Mouse (Mus musculus) kidney, postnatal 14 days (tissue): Measurements from ENCODE around the gene Phyhd1.

Experiments used
- DNase-seq: peaks from one replicate; pipeline ENCODE4 v3.0.0; 2022; ENCODE audit warnings: mixed read lengths

The Phyhd1 gene

DNA sequence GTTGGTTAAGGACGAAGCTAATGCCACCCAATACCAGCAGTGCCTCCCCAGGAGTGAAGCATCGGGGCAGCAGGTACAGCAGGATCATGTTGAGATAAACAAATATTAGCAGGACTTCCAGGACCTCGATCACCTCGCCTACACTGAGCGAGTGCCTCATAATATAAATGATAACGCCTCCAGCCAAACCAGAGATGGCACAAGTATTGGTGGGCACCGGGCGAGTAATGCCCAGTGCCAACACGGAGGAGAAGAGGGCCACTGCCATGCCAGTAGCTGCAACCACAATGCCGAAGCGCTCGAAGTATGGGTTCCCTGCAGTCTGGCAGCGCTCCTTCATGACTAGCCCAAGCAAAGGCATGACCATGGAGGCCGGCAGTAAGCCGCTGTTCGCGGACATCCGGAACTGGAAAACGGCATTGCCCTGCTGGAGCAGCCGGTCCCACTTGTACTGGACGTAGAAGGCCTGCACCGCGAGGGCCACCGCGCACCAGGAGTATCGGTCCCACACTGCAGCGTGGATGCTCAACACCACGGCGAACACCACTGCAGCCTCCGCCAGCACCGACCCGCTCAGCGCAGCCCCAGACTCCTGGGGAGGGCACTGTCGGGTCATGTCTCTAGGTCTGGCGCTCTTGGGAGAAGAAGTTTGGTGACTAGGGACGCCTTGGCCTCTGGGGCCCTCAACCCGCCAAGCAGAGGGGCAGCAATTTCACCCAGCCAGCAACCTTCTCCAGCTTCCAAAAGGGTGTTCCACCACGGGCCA lies 19.6 kb downstream of the Phyhd1 start:
- DNase-seq, result no peak

DNA sequence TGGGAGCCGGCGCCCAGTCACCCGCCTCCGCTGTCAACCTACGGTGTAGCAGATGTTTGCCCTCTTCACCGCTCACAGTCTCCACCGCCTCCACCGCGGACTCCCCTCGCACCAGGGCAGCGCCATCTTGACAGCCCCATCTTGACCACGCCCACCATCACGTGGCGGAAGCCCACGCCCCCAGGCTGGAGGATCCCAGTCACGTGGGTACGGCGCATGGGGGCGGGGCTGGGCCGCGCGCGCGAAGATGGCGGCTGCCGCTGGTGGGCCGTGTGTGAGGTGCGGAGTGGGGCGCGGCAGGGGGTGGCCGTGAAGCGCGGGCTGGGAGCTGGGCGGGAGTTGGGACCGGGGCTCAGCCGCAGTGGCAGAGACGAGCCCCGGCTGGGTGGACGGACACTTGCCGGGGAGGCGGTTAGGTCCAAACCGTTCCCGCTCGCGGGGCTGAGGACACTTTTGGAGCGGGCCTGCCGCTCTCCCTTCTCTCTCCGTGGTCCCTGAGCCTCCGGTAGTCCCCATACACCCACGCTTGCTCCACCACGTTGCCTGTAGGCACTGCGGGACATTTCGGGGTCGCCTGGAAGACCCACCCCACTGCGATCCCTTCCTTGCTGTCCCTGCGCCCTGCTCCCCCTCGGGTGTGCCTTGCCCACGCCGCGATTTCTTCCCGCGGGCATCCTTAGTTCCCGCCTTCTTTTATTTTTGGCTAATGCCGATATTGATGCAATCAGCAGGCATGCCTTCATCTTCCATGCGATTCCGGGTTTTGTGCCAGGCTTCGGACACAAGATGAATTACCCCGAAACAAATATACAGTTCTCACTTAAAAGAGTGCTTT lies 20.4 kb downstream of the Phyhd1 start, which contains the start of the genes Dolk and Nup188:
Dolk (minus strand) TSS at position 143 of the 835 bp plus-strand sequence.
Nup188 (plus strand) TSS at position 206 of the 835 bp plus-strand sequence.
- DNase-seq, result peak; percentile 98

DNA sequence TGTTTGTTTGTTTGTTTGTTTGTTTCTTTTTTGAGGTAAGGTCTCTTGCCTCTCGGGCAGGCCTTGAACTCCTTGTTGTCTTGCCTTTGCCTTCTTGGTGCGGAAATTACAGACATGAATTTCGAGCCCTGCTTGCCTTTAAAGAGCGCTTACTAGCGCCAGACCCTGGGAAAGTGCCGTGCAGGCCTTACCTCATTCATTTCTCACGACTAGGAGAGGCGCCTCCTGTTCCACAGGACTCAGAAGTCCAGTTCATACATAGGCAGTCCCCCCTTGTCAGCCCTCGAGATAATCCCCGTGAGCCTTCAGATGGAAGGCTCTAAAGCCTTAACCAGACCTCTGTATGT lies 21.0 kb downstream of the Phyhd1 start:
- peak; percentile 24 for DNase-seq

DNA sequence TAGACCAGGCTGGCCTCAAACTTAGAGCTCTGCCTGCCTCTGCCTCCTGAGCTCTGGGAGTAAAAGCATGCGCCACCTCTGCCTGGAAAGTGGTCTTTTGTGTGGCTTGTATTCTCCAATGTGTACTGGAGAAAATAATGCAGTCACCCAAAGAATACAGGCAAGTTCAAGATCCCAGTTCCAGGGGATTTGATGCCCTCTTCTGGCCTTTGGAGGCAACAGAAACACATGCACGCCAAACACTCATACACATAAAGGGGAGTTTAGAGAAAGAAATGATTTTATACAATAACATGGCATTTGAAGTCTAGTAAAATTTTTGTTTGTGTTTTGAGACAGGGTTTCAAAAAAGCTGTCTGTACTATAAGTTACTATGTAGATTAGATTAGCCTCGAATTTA lies 33.5 kb downstream of the Phyhd1 start:
- DNase-seq, result no peak

DNA sequence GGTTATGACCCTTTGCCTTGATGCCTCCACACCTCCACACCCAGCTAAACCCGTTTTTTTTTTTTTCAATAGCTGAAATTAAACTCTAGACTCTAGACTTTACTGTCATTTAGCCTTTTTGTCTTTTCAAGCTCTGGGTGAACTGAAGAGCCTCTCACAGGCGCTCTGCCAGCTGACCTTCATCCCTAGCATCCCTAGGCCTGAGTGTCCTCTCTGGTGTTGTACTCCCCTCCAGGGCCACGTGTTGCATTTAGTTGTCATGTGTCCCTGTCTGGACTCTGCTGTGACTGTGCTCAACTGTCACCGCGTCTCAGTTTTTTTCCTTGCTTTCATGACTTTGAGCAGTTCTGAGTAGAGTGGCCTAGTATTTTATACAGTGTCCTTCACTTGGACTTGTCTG lies 34.0 kb downstream of the Phyhd1 start:
- no peak for DNase-seq

DNA sequence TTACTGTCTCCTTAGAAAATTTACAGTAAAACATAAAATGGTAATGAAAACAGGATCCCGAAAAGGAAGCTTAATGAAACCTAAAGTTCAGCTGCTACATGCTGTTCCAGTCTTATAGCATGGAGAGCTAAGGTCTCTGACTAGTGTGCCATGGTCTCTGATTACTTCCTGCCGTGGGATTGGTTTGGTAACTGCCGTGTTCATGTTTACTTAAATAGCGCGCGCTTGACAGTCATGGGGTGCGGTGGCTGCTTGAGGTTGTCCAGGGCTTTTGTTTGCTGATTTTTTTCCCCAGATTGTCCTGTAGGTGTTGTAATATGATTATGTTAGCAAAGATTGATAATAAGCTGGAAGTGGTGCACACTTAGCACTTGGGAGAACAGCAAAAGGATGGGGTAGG lies 40.1 kb downstream of the Phyhd1 start:
- DNase-seq, result no peak

DNA sequence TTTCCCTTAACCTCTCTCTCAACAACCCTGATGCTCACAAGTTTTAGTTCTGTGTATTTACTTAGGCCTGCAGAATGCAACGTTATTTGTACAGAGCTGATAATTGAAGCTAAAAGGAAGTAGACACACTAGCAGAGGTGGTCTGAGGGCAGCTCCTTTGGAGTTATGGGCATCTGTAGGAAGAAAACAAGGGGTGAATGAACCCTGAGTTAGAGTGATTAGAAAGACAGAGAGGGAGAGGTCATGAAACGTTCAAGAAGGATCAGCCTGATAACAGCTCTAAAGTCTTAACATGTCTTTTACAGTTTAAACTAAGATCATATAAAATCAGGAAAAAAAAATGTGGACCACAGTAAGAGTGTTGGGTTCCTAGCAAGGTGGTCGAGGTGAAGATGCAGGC lies 43.3 kb downstream of the Phyhd1 start:
- DNase-seq, result no peak

DNA sequence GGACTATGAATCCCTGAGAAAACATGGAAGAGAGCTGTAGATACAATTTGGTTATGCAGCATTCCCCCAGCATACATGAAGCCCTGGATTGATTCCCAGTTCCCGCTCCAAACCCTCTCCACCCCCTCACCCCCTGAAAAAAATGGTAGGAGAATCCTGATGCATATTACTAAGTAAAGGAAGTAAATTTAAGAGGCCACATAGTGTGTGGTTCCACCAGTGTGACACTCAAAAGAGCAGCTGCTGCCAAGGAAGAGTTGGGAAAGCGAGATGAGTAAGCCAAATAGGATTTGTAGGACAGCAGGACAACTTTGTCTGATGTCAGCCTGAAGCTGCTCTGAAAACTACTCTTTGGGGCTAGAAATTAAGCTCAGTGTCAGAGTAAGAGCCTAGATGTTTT lies 45.5 kb downstream of the Phyhd1 start:
- no peak for DNase-seq

DNA sequence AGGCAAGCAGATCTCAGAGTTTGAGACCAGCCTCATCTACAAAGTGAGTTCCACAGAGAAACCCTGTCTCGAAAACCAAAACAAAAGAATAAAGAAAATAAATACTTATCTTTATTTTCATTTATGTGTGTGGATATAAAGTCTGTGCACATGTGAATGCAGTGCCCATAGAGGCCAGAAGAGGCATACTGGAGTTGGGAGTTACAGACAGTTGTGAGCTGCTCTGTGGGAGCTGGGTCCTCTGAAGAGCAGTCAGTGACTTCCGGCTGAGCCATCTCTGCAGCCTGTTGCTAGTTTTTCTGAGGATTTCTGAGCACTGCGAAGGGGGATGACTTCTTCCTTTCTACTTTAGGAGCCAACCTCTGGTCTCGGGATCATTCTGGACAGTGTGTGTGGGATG lies 50.1 kb downstream of the Phyhd1 start:
- no peak for DNase-seq

DNA sequence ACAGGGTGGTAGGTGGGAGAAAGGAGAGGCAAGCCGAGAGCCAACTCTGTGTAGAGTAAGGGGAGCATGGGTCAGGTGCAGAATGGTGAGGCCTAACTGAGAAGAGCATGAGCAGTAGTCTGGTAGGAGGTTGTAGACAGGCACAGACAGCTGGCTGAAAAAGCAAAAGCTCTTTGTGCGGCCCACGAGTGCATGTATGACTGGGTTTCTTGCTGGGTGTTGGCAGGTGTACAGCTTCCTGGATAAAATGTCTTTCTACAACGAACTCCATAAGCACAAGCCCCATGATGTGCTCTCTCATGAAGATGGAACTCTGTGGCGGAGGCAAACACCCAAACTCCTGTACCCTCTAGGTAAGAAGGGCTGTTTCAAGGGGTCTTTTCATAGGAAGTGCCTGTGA lies 51.0 kb downstream of the Phyhd1 start:
- no peak for DNase-seq

DNA sequence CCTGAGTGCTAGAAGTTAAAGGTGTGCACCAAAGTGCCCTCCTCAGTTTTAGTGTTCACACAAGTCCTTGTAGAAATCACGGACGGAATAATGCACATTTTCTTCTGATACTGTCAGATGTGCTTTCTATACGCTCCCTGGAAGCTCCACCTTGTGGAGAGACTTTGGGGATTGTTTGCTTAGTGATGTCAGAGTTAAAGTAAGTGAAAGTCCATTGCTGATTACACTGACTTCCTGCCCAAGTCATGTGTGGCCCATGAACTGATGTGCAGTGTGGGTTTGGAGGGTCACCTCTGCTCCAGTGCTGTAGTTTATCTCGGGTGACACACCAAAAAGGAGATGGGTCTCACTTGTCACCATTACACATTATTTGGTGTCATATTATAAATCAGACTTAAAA lies 53.3 kb downstream of the Phyhd1 start:
- DNase-seq, result no peak

DNA sequence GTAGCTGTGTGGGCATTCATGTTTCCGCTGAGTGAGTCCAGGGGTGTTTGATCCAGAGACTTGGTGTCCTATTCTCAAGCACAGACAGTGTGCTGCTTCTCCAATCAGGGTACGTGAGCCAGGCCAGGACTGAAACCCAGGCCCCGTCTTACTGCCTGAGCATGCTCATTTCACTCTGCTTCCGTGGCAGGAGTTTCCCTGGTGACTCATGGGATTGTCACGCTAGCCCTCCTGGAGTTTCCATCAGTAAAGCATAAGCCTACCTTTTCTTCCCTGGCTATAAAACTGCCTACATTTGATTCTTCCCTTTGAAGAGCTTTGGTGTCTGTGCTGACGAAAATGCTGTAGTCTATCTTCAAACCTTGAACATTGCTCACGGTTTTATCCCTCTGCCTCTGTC lies 57.1 kb downstream of the Phyhd1 start:
- DNase-seq, result no peak

DNA sequence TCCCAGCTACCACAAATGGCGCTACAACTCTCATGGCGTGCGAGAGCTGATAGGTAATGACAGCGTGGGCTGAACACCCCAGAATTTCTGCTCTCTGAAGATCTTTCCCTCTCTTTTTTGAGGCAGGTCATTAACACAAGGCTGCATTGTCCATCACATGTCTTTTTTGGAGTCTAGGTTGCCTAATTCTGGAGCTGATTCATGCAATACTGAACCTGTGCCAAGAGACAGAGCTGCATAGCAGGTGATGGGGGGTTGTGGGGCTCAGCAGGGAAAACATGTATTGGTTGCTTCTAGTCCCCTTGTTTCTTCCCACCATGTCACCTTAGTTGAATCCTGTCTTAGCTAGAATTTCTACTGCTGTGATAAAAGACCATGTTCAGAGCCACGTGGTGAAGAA lies 59.3 kb downstream of the Phyhd1 start:
- no peak for DNase-seq

DNA sequence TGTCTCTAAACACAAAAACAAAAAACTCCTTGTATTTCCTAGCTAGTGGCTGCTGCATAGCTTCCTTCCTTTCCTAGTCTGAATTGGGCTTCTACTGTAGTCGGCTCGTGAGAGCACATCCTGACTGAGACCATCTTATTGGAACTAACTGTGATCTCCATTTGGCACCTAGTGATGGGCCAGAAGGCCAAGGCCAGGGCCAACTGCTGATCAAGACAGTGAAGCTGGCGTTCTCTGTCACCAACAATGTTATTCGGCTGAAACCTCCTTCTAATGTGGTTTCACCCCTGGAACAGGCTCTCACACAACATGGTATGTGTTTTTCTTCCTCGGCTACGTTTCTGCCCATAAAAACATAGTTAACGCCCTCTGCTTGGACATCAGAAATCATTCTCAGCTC lies 61.3 kb downstream of the Phyhd1 start:
- DNase-seq, result no peak

DNA sequence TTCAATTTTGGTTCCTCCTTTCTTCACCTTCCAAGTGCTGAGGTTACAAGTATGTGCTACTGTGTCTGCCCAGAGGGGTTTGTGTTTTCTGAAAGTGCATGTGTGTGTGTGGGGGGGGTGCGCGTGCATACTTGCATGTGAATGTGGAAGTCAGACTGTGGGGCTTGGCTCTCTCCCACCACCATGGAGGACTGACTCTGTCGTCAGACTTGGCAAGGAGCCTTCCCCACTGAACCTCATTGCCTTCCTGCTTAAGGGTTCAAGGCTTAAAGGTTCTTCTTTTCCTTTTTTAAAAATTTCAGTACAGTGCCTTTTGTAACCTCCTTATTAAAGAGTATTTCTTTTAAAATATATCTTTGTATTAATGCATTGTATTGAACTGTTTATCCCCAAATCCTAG lies 62.8 kb downstream of the Phyhd1 start:
- no peak for DNase-seq
